Mouse (Mus musculus): ENCODE results near the gene Uvssa. TPM values are rescaled to one million over a fixed set of nuclear protein-coding genes. Genes with fewer than 3 reads are reported as not detected.

The Uvssa gene
- polyA plus RNA-seq, 1 experiment from 2014 or later = 2.5 TPM

GRCm38 (mm10) chr5:33442927-33443710 lies 64.8 kb downstream of the Uvssa start:
- 2% methylated on average over 56 of the region's 56 CpGs for WGBS (ENCODE audit: insufficient replicate concordance)
- H3K9ac ChIP-seq = no peak overlapping the region
- peak; percentile 34; the same call in 1 of the 2 replicates for ATAC-seq (ENCODE audit: insufficient read depth)

DNA sequence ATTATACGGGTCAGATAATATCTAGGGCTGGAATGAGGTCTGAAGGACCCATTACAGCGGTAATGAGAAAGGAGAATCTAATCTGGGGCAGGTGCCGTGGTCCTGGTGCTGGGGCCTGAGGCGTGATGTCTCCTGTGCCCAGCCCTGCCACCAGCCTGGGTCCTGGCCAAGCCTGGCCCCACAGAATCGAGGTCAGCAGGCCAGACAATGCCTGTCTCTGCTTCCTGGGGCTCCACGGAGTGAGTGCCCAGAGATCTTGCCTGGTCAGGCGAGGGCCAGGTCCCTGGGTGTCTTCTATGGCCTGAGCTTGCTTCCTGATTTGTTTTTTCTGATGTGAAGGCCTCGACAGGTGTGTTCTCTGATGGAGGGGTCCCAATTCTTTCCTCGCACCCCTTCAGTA lies 65.4 kb downstream of the Uvssa start:
- no peaks in the 10 kb centered on the region for H3K36me3 ChIP-seq (replicated peaks)
- H3K9me3 ChIP-seq (replicated peaks) = no peaks in the 10 kb centered on the region
- peak overlapping the region; percentile 78; the same call in 1 of the 2 replicates for H3K4me2 ChIP-seq
- H3K27me3 ChIP-seq = peaks cover 52% of the 10 kb centered on the region
- H3K9ac ChIP-seq = no peak overlapping the region
- peaks cover 15% of the 10 kb centered on the region for H3K4me1 ChIP-seq (replicated peaks)
- no peak overlapping the region for H3K27ac ChIP-seq (replicated peaks)
- 31% methylated on average over 9 of the region's 9 CpGs for WGBS (ENCODE audit: insufficient replicate concordance)
- H3K4me3 ChIP-seq (replicated peaks) = no peak overlapping the region
- no peak for ATAC-seq (ENCODE audit: insufficient read depth)

More at GRCm38 (mm10) chr5:33442927-33443710, 64.8 kb downstream of the Uvssa start:
- Histone ChIP-seq H3K27ac (replicated peaks) (no peak overlapping the region), H3K36me3 (replicated peaks) (no peaks in the 10 kb centered on the region), H3K27me3 (peaks cover 58% of the 10 kb centered on the region), H3K4me1 (replicated peaks) (peaks cover 15% of the 10 kb centered on the region), H3K4me3 (replicated peaks) (peak overlapping the region; percentile 46), H3K4me2 (peak overlapping the region; percentile 78), H3K9me3 (replicated peaks) (no peaks in the 10 kb centered on the region)

DNA sequence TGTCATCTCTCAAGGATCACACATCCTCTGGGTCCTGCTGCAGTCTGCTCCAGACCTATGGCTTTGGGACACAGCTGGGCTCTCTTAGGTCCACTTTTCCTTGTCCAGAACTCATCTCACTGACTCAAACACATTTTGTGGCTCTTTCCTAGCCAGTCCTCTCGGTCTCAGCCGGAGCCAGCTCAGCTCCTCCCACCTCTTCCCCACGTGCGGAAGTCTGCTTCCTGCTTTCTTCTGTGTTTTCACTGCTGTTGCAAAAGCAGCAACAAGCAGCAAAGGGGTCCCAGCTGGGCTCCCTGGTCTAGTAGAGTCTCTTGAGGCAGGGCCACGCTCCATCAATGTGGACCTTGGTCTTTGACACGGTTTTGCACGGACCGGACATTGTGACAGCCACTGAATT lies 77.4 kb downstream of the Uvssa start:
- no peak overlapping the region for H3K9ac ChIP-seq
- no peaks in the 10 kb centered on the region for H3K36me3 ChIP-seq (replicated peaks)
- H3K4me2 ChIP-seq = no peak overlapping the region
- no peak for ATAC-seq (ENCODE audit: insufficient read depth)
- no peaks in the 10 kb centered on the region for H3K4me1 ChIP-seq (replicated peaks)
- no peak overlapping the region for H3K27ac ChIP-seq (replicated peaks)
- H3K9me3 ChIP-seq (replicated peaks) = no peaks in the 10 kb centered on the region
- WGBS (ENCODE audit: insufficient replicate concordance) = 28% methylated on average over 8 of the region's 8 CpGs
- no peak overlapping the region for H3K4me3 ChIP-seq (replicated peaks)
- H3K27me3 ChIP-seq = no peaks in the 10 kb centered on the region

GRCm38 (mm10) chr5:33458132-33458622 lies 79.8 kb downstream of the Uvssa start:
- ATAC-seq (ENCODE audit: insufficient read depth) = no peak
- Histone ChIP-seq H3K9me3 (replicated peaks) (no peaks in the 10 kb centered on the region), H3K4me3 (replicated peaks) (no peak overlapping the region), H3K36me3 (replicated peaks) (no peaks in the 10 kb centered on the region), H3K4me1 (replicated peaks) (no peaks in the 10 kb centered on the region), H3K9ac (no peak overlapping the region), H3K27ac (replicated peaks) (no peak overlapping the region), H3K4me2 (no peak overlapping the region), H3K27me3 (no peaks in the 10 kb centered on the region)
- 34% methylated on average over 3 of the region's 3 CpGs for WGBS (ENCODE audit: insufficient replicate concordance)

DNA sequence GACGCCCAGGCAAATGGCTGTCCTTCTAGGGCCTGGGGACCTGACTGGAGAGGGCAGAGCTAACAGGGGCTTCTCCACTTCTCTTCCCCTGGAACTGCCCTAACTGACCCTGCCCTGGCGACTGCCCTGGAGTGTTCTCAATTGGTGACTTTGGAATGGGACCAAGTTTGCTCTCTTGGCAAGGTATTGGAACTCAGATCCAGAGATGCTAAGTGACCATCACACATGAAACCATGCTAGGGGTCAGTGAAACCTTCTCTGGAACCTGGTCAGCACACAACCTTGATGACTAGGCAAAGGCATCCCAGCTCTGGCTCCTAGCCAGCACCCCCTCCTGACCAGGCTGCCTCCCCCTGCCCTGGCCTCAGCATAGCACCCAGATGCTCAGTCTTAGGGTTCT lies 80.8 kb downstream of the Uvssa start:
- WGBS (ENCODE audit: insufficient replicate concordance) = 54% methylated on average over 2 of the region's 2 CpGs
- Histone ChIP-seq H3K4me1 (replicated peaks) (no peaks in the 10 kb centered on the region), H3K4me2 (no peak overlapping the region), H3K9ac (no peak overlapping the region), H3K36me3 (replicated peaks) (no peaks in the 10 kb centered on the region), H3K4me3 (replicated peaks) (no peak overlapping the region), H3K27me3 (no peaks in the 10 kb centered on the region), H3K27ac (replicated peaks) (no peak overlapping the region), H3K9me3 (replicated peaks) (no peaks in the 10 kb centered on the region)
- ATAC-seq (ENCODE audit: insufficient read depth) = no peak

GRCm38 (mm10) chr5:33464390-33464789 lies 86.0 kb downstream of the Uvssa start:
- Histone ChIP-seq H3K4me1 (replicated peaks) (no peaks in the 10 kb centered on the region), H3K9ac (no peak overlapping the region), H3K27ac (replicated peaks) (no peak overlapping the region), H3K27me3 (no peaks in the 10 kb centered on the region), H3K9me3 (replicated peaks) (no peaks in the 10 kb centered on the region), H3K36me3 (replicated peaks) (no peaks in the 10 kb centered on the region), H3K4me3 (replicated peaks) (no peak overlapping the region), H3K4me2 (no peak overlapping the region)
- ATAC-seq (ENCODE audit: insufficient read depth) = no peak
- WGBS (ENCODE audit: insufficient replicate concordance) = 53% methylated on average over 7 of the region's 7 CpGs

GRCm38 (mm10) chr5:33465464-33465863 lies 87.1 kb downstream of the Uvssa start:
- Histone ChIP-seq H3K27ac (replicated peaks) (no peak overlapping the region), H3K9me3 (replicated peaks) (no peaks in the 10 kb centered on the region), H3K36me3 (replicated peaks) (no peaks in the 10 kb centered on the region), H3K4me1 (replicated peaks) (no peaks in the 10 kb centered on the region), H3K9ac (no peak overlapping the region), H3K4me3 (replicated peaks) (no peak overlapping the region), H3K4me2 (no peak overlapping the region), H3K27me3 (no peaks in the 10 kb centered on the region)
- 44% methylated on average over 11 of the region's 11 CpGs for WGBS (ENCODE audit: insufficient replicate concordance)
- no peak for ATAC-seq (ENCODE audit: insufficient read depth)

Other genes with a start within 250 kb of the Uvssa start
- gene Spon2, start 160.1 kb upstream of the Uvssa start, polyA plus RNA-seq (2015; fragmentation: Nextera tagmentation; extraction: Ambion mirVana) = 19.5 and 22.9 TPM in 2 replicates
- 206 and 213 TPM in 2 replicates for gene Ctbp1, start 103.6 kb upstream of the Uvssa start, polyA plus RNA-seq (2015; fragmentation: Nextera tagmentation; extraction: Ambion mirVana)
- gene Maea, start 43.0 kb upstream of the Uvssa start, polyA plus RNA-seq (2015; fragmentation: Nextera tagmentation; extraction: Ambion mirVana) = 48.0 and 48.5 TPM in 2 replicates
- gene Nkx1-1, start 55.4 kb downstream of the Uvssa start, polyA plus RNA-seq (2015; fragmentation: Nextera tagmentation; extraction: Ambion mirVana) = not detected in 2 replicates